Mouse (Mus musculus) midbrain, embryonic 14.5 days (tissue): Measurements from ENCODE around the gene Tmprss2. TPM values are rescaled to one million over a fixed set of nuclear protein-coding genes. Genes with fewer than 3 reads are reported as not detected.

Source experiments
- ATAC-seq: fragments of 200-750 bp; cut with Nextera tagmentation; 2 replicates; pipeline ENCODE4 v1.8.0; 2017; ENCODE audit warnings: moderate number of reproducible peaks, moderate library complexity; ENCODE audit not compliant: low FRiP score, low TSS enrichment
- DNase-seq: peaks from one replicate; pipeline ENCODE4 v3.0.0-alpha.2; 2015
- H3K27ac ChIP-seq: fragments of 300-500 bp; sonication (generic); replicated peaks from 2 replicates; pipeline ENCODE4 v1.5.1; 2014; ENCODE audit warnings: mild to moderate bottlenecking, low read depth, low read length, moderate library complexity
- H3K27me3 ChIP-seq: fragments of 300-500 bp; sonication (generic); 2 replicates; pipeline ENCODE4 v1.6.1; 2014; ENCODE audit warnings: low read length, control low read depth, mixed read lengths; ENCODE audit not compliant: control insufficient read depth, insufficient read depth
- H3K36me3 ChIP-seq: fragments of 300-500 bp; sonication (generic); 2 replicates; pipeline ENCODE4 v1.6.1; 2014; ENCODE audit warnings: low read length, control low read depth; ENCODE audit not compliant: control insufficient read depth, insufficient read depth
- H3K4me1 ChIP-seq: fragments of 300-500 bp; sonication (generic); 2 replicates; pipeline ENCODE4 v1.6.1; 2014; ENCODE audit warnings: mild to moderate bottlenecking, antibody characterized with exemption, low read length, control low read depth; ENCODE audit not compliant: control insufficient read depth, insufficient read depth
- H3K4me2 ChIP-seq: fragments of 300-500 bp; sonication (generic); 2 replicates; pipeline ENCODE4 v1.6.1; 2014; ENCODE audit warnings: mild to moderate bottlenecking, low read length, moderate library complexity
- H3K4me3 ChIP-seq: fragments of 300-500 bp; sonication (generic); replicated peaks from 2 replicates; pipeline ENCODE4 v1.5.1; 2014; ENCODE audit warnings: low read depth, low read length
- H3K9ac ChIP-seq: fragments of 300-500 bp; sonication (generic); replicated peaks from 2 replicates; pipeline ENCODE4 v1.6.1; 2014; ENCODE audit warnings: mild to moderate bottlenecking, low read length, moderate library complexity
- H3K9me3 ChIP-seq: fragments of 300-500 bp; sonication (generic); 2 replicates; pipeline ENCODE4 v1.6.1; 2016; ENCODE audit warnings: low read length, control low read depth, mixed read lengths; ENCODE audit not compliant: control insufficient read depth
- WGBS: fragments of 180-500 bp; shearing (Covaris S2); extraction: QIAGEN DNeasy Blood & Tissue Kit; methylation state at CpG from one replicate; pipeline ENCODE4 v1.1.7; 2014; 5-methylcytosine and 5-hydroxymethylcytosine counted together
- polyA plus RNA-seq: library from polyadenylated mRNA; unstranded; fragments of >200 nt; fragmentation: Nextera tagmentation; extraction: Ambion mirVana; gene quantifications from 2 replicates; pipeline ENCODE4 v1.2.1, GENCODE M21; 2014

The Tmprss2 gene
- polyA plus RNA-seq, 1 experiment from 2014 or later = not detected

GRCm38 (mm10) chr16:97516341-97516740 lies 94.7 kb downstream of the Tmprss2 start:
- ATAC-seq (no peak), DNase-seq (no peak)
- WGBS = 70% methylated on average over 3 of the region's 3 CpGs
- Histone ChIP-seq H3K27me3 (no peaks in the 10 kb centered on the region), H3K4me3 (no peak overlapping the region), H3K4me1 (no peaks in the 10 kb centered on the region), H3K9me3 (no peaks in the 10 kb centered on the region), H3K4me2 (no peak overlapping the region), H3K36me3 (no peaks in the 10 kb centered on the region), H3K27ac (no peak overlapping the region), H3K9ac (no peak overlapping the region)

Other genes with a start within 250 kb of the Tmprss2 start
- 0.99 TPM in 1 of 2 replicates, not detected in the other for gene Mx1, start 148.3 kb downstream of the Tmprss2 start, polyA plus RNA-seq
- gene Fam3b, start 96.4 kb downstream of the Tmprss2 start, polyA plus RNA-seq = not detected in 2 replicates
- gene Ripk4, start 152.6 kb upstream of the Tmprss2 start, polyA plus RNA-seq = 0.41 and 0.51 TPM in 2 replicates
- 10.5 and 13.2 TPM in 2 replicates for gene Prdm15, start 240.7 kb upstream of the Tmprss2 start, polyA plus RNA-seq